Mouse (Mus musculus): ENCODE measurements around the gene Usp36.

Usp36 gene

DNA sequence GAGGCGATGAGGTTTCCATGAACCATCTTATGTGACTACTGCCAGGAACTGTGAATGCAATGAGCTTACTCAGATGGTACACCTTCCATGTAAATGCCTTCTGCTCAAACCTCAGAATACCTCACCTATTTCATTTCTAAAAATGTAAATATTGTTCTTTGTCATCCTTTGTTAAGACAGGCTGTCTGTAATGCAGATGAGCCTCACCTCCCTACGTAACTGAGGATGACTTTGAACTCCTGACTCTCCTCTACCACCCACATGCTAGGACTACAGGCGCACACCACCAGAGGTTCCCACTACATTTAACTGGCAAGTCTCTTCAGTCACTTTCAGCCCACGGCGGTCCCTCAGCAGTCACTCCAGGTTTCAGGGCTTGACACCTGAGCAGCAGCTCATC is 67.1 kb downstream of the Usp36 start:
- DNase-seq (ENCODE audit: low spot score in 2 of 2) = no peak

GRCm38 (mm10) chr11:118222351-118222885 is 67.6 kb downstream of the Usp36 start:
- DNase-seq (ENCODE audit: low spot score in 2 of 2) = no peak

DNA sequence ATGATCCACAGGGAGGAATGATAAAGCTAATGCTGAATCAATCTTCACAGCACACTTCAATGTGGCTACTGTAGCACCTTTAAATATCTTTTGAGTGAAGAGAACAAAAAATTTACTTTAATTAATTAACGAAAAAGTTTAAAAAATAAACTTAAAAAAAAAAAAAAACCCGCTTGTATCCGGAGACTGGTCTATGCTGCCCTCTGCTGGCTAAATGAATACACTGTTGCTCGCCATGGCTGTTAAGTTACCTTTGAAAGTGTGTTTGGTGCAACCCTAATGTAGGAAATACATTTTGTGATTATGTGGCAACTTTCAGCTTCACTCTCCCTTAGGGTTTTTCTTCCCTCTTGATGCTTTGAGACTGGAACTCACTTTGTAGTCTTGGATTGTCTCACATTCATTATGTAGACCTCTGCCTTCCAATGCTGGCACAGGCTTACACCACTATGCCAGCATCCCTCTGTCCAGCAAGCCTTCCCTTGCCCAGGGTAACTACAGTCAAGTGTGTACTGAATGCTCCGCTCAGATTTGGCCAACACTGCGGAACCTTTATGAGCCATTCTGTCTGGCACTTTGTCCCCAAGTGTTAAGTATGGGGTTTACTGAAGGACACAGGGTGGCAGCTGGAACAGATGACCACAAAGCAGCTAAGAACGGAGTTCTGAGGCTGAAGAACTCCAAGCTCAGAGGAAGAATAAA is 69.3 kb downstream of the Usp36 start:
- peak in 1 of 2 experiments; percentile 49 for DNase-seq (ENCODE audit: low spot score in 2 of 2)

- no peak for DNase-seq (ENCODE audit: low spot score in 2 of 2)
These were observed 71.0 kb downstream of the Usp36 start for GRCm38 (mm10) chr11:118219066-118219465.

DNA sequence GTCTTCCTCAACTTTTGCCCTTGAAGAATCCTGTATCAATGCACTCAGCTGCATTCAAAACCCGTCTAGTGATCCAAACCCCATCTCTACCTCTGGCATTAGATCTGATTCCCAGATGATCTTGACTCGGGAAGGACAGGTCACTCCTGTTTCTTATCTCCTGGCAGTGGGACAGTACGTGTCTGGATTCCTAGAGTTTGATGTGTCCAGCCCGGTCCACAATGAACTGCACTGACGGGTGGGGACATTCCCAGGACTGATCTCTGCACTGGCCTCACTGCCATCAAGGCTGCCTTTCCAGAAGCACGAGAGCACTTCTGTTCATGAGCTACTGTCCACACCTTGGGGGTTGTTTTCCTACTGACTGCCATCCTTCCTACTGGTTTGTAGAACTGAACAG is 73.6 kb downstream of the Usp36 start:
- DNase-seq (ENCODE audit: low spot score in 2 of 2) = no peak

GRCm38 (mm10) chr11:118215928-118216458 is 74.1 kb downstream of the Usp36 start:
- no peak for DNase-seq (ENCODE audit: low spot score in 2 of 2)

DNA sequence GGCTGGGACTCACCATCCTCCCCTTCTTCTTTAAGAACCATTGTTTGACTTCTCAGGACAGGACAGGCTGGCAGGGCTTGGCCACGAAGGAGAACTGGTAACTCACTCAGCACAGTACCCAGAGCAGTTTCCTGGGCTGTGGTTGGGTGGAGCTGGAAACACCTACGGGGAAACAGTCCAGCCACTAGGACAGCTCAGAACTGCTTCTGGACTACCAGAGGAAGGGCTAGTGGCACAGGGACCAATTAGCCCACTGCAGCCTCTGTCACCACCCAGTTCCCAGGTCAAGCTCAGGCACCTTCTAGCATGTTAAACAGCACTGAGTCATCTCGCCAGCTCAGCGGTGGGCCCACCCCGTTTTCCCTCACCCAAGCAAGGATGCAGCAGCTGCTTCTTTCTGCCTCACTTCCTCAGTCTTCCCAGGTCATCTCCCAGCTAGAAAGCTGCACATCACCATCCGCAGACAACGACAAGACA is 77.4 kb downstream of the Usp36 start:
- DNase-seq (ENCODE audit: low spot score in 2 of 2) = no peak

- DNase-seq (ENCODE audit: low spot score in 2 of 2) = no peak
These were observed 78.1 kb downstream of the Usp36 start for GRCm38 (mm10) chr11:118211749-118212635.

DNA sequence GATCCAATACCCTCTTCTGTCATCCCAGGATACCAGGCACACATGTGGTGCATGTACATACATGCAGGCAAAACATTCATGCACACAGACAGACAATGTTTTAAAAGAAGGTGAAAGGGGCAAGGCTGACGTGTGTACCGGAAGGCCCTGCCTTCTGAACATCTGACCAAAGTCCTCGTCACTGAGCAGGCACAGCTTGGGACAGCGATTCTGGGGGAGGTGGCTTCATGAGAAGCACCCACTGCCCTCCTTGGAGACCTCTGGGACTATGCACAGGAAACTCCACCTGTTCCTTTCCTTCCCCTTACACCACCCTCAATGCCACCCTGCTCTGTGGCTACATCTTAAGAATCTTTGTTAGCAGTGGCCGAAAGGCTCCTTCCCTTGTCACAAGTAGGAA is 79.1 kb downstream of the Usp36 start:
- no peak for DNase-seq (ENCODE audit: low spot score in 2 of 2)

GRCm38 (mm10) chr11:118210116-118210515 is 79.9 kb downstream of the Usp36 start:
- peak in 1 of 2 experiments; percentile 48 for DNase-seq (ENCODE audit: low spot score in 2 of 2)
